Mouse (Mus musculus) adrenal gland (tissue): ENCODE data around the gene Mettl24.
"Not testable (repeated sequence)": the region's sequence is repeated elsewhere in the genome, so short reads cannot be mapped to it uniquely, and the experiment has no call there.

ENCODE experiments used
- intact Hi-C: fragments of 180-260 bp; cut with DNase I; formaldehyde crosslinking; loops from one replicate; pipeline ENCODE4 v1.15.1; 2025

Gene Mettl24

GRCm38 (mm10) chr10:40790406-40790805 lies 107.3 kb downstream of the Mettl24 start:
- intact Hi-C loops, result no loop called here

- intact Hi-C loops, result no loop called here
Observed at GRCm38 (mm10) chr10:40792115-40792514, 109.0 kb downstream of the Mettl24 start.

DNA sequence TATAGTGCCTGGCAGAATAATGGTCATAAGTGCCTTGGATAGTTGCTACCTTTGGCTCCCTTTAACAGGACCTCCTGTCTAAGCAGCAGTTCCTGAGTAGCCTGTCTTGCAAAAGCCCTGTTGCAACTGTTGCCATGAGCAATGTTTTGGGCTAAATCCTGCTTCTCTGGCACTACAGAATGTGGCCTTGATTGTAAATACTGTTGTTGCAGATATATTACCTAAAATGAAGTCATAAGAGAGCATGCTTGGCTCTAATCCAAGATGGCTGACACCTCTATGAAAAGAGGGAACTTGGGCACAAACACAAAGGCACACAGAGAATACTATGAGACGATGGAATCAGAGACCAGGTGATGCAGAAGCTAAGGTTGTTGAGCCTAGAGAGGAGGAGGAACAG lies 122.1 kb downstream of the Mettl24 start:
- intact Hi-C loops, result no loop called here

DNA sequence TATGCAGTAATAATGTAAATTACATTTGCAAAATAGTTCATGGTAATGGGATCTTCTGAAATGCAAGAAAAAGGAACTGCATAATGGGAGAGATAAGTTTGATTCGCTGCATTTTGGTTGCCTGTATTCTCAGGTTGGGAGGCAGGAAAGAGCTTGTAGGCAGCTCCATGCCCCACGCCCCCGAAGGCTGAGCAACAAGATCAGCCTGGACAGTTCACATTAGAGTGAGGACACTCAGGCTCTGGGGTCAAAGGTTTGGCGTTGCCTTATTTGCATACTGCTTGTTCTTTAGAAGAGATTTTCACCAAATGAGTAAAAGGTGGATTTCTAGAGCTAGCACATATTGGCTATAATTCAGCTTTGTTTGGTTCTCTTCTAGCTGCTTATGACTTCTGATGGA lies 123.1 kb downstream of the Mettl24 start:
- intact Hi-C loops, result no loop called here

- intact Hi-C loops, result not testable (repeated sequence)
Observed at GRCm38 (mm10) chr10:40809411-40809910, 126.4 kb downstream of the Mettl24 start.

DNA sequence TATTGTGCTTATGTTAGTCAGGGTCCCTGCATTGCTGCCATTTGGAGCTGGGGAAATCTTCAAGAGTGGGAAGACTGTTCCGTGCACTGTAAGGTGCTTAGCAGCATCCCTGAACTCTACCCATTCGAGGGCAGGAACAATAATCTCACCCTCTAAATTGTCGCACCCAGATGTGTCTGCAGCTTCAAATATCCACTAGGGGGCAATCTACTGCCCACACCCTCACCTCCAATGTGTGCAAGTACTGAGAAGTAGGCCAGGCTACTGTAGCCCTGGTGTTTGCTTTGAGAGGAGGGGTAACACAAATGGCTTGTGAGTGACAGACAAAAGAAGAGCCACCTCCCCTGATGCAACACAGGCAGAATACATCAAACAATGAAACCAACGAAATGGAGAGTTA lies 130.5 kb downstream of the Mettl24 start:
- intact Hi-C loops, result no loop called here

- intact Hi-C loops, result no loop called here
Observed at GRCm38 (mm10) chr10:40816471-40816870, 133.4 kb downstream of the Mettl24 start.

GRCm38 (mm10) chr10:40825952-40826351 lies 142.9 kb downstream of the Mettl24 start:
- intact Hi-C loops, result no loop called here

- intact Hi-C loops, result no loop called here
Observed at GRCm38 (mm10) chr10:40827706-40828105, 144.6 kb downstream of the Mettl24 start.

DNA sequence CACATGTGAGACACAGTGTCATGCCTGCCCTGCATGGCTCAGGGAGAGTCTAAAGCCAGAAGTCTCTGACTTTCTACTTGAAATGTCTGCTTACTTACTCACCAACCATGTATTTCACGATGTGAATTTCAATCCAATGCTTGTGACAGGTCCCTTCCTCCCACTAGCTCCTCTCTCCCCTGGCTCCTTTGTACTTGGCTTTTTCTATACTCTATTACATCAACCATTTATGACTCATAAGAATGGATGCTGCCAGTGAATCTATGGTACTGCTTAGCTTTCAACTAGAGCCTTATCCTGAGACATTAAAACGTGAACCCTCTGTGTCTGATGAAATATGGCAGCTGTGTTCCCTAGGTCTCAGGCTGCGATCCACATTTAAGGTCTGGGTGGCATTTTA lies 147.2 kb downstream of the Mettl24 start:
- intact Hi-C loops, result no loop called here

GRCm38 (mm10) chr10:40831267-40831666 lies 148.2 kb downstream of the Mettl24 start:
- intact Hi-C loops, result no loop called here

DNA sequence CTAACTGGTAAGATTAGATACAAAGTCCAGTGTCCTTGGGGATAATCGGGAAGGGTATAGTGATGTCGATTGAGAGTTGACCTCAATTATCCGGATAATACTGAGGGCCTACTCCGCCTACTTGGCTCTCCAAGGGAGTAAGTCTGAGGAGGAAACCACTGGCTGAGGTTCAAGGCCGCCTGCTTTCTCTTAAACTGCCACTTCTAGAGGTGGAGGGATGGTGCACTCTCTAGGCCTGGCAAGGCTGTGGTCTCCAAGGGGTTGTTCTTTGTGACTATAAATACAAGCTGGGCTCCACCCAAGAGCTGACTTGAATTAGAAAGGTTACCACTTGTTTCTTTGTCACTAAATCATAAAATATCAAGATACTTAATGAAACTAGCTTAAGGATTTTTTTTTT lies 157.0 kb downstream of the Mettl24 start:
- intact Hi-C loops, result no loop called here

GRCm38 (mm10) chr10:40843841-40844240 lies 160.8 kb downstream of the Mettl24 start:
- intact Hi-C loops, result no loop called here

DNA sequence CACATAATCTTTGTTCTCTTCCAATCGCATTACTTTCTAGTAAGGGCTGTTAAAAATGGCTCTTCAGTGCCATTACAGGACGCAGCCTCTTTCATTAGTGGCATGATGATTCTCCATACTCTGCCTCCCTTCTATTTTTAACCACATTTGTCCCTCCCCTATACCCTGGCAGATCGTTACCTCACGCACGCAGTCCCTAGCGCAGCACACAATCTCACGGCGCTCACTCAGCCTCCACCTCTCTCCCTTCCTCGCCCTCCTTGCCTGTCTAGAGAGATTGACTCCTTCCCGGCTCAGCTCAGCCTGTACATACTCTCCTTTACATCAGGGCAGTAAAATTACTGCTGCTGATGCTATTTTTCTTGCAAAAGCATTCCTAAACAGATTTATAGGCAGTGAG lies 161.5 kb downstream of the Mettl24 start:
- intact Hi-C loops, result no loop called here

GRCm38 (mm10) chr10:40845626-40846025 lies 162.5 kb downstream of the Mettl24 start:
- intact Hi-C loops, result no loop called here

- intact Hi-C loops, result no loop called here
Observed at GRCm38 (mm10) chr10:40847176-40847874, 164.2 kb downstream of the Mettl24 start.

DNA sequence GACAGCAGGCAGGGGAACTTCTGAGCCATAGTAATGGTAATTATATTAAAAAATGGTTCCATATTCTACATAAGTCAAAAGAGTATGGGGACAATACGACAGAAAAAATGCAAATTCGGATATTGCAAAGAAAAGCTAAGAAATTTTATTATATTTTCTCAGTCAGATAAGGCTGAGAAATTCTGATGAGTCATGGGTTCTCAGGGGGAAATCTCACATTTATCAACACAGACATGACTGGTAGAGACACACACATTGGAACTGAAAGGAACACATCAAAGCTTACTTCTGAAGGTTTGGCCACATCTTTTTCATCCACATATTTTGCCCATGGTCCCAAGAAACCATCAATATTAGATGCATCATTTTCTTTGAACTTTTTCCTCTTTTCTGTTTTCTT lies 167.6 kb downstream of the Mettl24 start:
- intact Hi-C loops, result no loop called here

- intact Hi-C loops, result no loop called here
Observed at GRCm38 (mm10) chr10:40851138-40851537, 168.1 kb downstream of the Mettl24 start.

DNA sequence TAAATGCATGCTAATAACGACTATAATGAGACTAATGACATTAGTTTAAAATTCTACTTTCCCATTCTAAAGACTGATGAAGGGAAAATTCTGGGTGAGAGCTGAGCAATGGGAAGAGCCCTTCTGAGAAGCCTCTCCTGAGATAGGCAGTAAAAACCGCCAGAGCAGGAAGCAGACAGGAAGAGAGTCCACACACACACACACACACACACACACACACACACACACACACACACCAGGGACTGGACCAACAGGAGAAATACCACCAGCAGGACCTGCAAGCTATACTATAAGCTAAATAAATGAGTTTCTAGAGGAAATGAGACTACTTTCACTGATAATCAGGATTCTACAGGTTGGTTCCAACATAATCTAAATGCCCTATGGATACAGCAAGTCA lies 172.5 kb downstream of the Mettl24 start:
- intact Hi-C loops, result no loop called here

DNA sequence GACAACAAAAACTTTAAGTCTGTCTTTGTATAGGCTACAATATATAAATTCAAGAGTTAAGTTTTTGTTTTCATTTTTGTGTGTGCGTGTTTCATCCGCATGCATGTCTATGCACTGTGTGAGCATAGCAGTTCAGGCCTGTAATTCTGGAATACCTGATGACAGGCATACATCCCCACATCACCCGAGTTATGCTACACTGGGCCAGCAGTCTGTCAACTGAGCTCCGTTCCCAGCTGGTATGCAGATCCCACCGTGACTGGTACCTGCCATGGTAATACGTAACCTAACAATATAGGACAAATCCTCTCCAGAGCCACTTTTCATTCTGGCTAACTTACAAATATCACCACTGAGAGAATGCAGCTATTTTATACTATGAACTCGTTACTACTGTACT lies 173.6 kb downstream of the Mettl24 start:
- intact Hi-C loops, result no loop called here

DNA sequence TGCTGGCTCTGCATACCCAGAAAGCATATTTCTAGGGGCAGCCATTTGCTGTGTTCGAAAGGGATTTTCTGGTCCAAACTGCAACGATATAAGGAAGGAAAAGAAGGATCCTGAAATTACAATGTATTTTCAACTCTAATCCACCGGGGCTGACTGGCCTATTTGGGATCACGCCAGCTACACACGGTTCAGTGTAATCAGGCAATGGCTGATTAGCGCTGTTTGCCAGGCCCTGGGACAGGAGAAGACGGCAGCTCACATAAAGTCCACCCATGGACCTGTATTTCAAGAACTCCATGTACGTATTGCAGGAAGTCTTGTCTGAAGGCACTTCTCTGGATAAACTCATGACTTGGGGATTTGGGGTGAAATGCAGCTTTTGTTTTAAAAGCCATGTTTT lies 174.5 kb downstream of the Mettl24 start:
- intact Hi-C loops, result no loop called here
